Mouse (Mus musculus) urinary bladder, postnatal 36 days (tissue): Measurements from ENCODE around the gene Ptpn7.
"Not testable (repeated sequence)": the region's sequence is repeated elsewhere in the genome, so short reads cannot be mapped to it uniquely, and the experiment has no call there.

Source experiments
- DNase-seq, 2 experiments: peaks; one replicate each; pipeline ENCODE4 v3.0.0; 2022; ENCODE audit warnings: low spot score in 2 of 2, mixed read lengths in 1 of 2

Ptpn7 gene

DNA sequence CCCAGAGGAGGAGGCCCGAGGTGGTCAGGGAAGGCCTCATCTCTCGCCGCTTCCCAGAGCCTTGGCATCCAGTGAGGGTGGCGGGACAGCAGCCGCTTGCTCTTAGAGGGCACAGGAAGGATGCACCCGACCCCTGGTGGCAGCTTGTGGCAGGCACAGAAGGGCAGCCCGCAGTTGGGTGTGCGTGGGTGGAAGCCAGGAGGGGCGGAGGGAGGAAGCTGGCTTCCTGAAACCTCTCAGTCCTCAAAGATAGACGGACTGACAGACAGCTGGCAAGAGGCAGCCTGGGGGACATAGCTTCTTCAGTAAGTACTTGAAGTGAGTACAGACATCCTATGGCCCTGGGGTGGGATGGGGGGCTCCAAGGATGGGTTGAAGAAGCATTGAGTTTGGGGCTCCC lies at the start of gene Ptpn7:
TSS of gene Ptpn7 (plus strand) at position 228 of the 400 bp plus-strand sequence.
- peak in 1 of 2 experiments; percentile 55 for DNase-seq

GRCm38 (mm10) chr1:135083465-135083864 lies 49.0 kb upstream of the Ptpn7 start:
- no peak for DNase-seq

DNA sequence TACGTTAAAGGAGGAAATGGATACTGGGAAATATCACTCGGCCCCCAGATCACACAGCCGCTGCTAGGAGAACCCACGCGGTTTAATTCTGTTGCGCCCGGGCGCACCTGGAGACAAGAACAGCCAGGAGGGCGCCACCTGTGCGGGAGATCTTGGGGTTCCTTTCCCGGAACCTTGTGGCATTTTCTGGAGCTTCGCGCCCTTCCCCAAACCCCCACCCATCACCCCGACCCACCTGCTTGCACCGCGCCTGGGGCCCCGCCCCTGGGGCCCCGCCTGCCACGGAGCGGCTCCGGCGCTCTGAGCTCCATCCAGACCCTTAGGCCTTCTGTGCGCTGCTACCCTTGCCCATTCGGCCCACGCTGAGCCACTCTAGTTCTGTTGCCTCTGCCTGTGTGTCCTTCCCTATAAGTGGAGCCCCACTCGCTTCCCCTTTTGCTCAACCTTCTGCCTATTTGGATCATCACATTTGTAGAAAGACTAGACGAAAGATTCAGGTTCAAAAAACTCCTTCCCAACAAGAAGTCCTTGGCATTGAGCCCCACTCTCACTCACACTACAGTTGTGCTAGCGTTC lies 47.1 kb upstream of the Ptpn7 start:
- DNase-seq: no peak

- DNase-seq: no peak
Measured at GRCm38 (mm10) chr1:135086015-135086414, 46.5 kb upstream of the Ptpn7 start.

DNA sequence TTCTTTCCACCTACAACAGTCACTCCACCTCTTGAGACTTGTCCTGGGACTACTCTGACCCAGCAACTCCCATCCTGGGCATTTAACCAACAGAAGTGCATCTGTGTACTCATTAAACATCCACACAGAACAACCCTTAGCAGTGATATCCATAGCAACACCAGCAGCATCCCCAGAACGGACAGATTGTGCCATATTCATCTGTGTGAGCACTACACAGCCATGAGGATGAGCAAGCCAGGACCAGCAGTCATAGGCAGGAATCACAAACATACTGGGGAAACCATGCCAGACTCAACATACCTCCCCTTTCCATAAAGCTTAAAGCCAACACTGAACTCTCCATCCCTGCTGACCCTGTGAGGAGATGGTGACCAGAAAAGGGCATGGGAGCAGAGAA lies 45.1 kb upstream of the Ptpn7 start:
- DNase-seq: no peak

- no peak for DNase-seq
Measured at GRCm38 (mm10) chr1:135089626-135090025, 42.9 kb upstream of the Ptpn7 start.

DNA sequence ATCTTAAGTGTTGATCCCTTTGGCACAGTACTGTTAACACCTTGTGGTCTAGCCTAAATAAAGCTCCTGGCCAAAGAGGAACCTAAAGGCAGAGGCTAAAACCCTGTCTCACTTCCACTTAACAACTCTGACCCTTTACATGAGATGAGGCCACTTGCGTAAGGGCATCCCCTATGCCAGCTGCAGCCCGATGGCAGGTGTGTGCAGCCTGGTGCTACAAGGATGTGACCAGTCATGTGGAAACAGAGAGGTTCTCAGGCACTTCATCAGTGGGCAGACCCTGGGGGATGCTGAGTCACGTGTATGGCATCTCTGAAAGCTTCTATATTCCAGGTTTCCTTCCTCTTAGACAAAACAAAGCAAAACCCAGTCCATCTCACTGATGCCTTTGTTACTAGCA lies 41.6 kb upstream of the Ptpn7 start:
- DNase-seq: no peak

GRCm38 (mm10) chr1:135094723-135095122 lies 37.8 kb upstream of the Ptpn7 start:
- DNase-seq: no peak

GRCm38 (mm10) chr1:135095189-135095588 lies 37.3 kb upstream of the Ptpn7 start:
- DNase-seq: no peak

GRCm38 (mm10) chr1:135096312-135096711 lies 36.2 kb upstream of the Ptpn7 start:
- DNase-seq: no peak

DNA sequence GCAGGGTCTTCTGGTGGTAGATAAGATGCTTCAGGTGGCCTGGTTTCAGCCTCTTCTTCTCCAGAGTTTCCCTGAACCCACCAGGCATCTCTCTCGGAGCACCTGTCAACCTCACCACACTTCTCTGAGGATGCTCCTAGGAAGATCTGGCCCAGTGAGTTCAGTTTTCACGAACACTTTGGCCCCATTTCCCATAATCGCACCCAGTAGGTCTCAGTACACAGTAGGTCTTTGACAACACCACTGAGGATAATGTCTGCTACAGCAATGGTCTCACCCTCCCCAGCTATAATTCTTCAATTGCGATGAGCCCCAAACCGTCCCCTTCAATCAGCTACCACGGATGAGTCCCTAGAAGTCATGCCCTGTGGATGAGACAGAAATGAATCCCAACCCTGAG lies 35.1 kb upstream of the Ptpn7 start:
- no peak for DNase-seq

DNA sequence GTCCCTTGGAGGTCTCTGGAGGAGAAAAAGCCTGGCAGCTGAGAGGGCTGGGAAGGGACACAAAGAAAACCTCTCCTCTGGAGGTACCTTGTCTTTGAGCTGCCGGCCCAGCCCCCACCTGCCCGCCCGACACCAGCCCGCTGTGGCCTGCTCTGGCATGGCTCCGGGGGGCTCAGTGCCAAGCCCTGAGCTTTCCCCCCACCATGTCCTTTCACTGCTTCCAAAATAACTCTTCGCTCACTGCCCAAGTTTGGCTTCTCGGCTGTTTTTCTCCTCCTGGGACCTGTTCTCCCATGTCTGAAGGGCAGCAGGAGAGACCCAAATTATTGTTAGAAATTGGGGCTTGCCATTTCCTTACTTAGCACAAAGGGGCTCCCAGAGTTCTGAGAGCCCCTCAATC lies 34.1 kb upstream of the Ptpn7 start:
- DNase-seq: no peak

- DNase-seq: no peak
Measured at GRCm38 (mm10) chr1:135100400-135100799, 32.1 kb upstream of the Ptpn7 start.

DNA sequence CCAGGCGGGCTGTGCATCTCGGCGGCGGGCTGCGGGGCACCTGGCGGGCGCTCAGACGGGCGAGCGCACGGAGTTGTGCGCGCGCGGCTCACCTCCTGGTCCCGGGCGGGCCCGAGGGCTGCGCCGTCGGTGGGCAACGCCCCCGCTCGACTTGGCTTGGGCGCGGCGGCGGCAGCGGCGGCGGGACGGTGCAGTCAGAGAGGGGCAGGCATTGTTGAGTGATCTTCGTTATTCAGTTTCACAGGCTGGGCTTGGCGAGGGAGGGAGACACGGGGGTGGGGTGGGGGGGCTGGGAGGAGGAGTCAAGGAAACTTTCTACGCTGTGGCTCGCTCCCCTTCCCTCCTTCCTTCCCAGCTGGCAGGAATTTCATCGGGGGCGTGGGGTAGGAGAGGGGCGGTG lies 27.4 kb upstream of the Ptpn7 start, which contains the start of gene Lgr6:
TSS of gene Lgr6 (minus strand) at position 153 of the 400 bp plus-strand sequence.
- no peak for DNase-seq

GRCm38 (mm10) chr1:135105951-135106350 lies 26.5 kb upstream of the Ptpn7 start:
- DNase-seq: peak; percentile 34 to 61

DNA sequence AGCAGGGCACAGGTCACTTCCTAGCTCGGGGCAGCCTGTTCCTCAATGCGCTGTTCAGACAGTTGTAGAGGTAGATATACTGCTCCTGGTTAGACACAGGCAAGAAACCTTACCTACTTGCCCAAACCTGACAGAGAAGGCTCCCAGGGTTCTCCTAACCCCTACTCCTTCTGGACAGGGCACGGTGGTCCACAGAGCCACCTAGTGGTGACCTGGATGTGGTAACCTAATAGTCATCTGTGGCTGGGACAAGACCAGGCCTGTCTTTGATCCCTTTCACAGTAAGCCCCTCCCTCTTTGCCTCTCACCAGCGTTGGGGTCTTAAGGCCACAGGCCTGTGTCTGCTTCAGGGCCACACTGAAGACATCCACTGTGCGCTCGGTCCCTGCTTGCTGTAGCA lies 23.9 kb upstream of the Ptpn7 start:
- no peak for DNase-seq

DNA sequence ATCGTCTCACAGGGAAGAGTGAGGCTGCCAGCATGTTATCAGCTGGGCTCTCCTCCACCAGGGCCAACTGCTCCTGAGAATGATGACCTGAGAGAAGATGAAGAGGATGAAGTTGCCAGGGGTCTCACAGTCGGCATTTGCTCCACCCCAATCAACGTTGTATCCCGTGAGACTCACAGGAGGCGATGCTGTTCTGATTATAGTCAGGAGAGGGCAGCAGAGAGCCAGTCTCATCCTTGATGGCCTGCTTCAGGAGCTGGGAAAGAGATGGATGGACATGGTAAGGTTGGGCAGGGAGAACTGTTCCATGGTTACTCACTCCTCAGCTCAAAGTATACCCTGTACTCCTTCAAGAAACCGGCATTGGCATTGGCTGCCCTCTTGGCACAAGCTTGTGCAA lies 22.4 kb upstream of the Ptpn7 start:
- peak; percentile 20 to 63 for DNase-seq

GRCm38 (mm10) chr1:135111271-135111670 lies 21.2 kb upstream of the Ptpn7 start:
- not testable (repeated sequence) for DNase-seq

DNA sequence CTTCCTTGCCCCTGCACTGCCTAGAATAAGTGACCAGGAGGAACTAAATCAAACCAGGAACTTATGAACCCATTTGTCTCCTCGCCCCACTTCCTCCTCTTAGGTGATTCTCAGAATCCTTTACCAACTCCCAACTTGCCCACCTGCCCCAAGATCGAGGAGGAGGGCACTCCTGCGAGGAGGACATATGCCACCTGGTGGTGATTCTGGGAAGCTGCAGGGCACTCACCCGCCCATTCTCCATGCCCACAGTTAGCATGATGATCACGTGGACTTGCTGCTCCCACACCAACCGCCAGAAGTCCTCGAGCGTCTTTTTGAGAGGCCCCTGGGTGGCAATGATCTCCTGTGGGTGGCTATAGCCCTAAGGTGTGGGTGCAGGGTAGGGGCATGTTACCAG lies 19.8 kb upstream of the Ptpn7 start:
- DNase-seq: no peak

DNA sequence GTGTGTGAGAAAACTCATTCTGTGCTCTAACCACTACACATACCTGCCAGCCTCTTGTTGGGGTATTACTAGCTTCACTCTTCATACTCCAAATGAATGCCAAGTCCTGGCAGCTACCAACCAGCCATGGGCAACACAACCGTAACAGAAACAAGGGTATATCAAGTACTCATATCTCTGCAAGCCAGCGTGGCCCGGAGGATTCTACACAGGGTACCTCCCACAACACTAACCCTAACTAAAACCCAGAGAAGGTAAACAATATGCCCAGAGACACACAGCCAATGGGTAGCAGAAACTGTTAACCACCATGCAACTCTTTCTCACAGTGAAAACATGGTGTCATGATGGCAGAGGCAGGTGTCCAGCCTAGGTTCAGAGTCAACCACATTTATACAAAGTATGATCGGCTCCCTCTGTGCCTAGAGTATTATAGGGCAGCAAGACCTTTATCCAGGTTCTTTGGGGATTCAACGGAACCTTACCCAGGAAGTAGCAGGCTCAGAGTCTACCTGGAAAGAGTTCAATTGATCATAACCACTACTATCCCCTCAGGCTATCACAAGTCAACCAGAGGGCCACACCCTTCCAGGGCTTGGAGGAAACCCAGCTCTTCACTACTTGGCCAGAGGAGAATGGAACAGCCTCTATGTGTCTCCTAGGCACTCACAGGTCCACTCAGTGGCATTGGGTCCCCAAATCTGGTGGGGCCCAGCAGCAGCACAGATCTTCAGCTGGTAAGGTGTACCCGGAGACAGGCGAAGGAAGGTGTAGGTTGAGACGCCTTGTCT lies 7.7 kb upstream of the Ptpn7 start:
- DNase-seq: no peak

DNA sequence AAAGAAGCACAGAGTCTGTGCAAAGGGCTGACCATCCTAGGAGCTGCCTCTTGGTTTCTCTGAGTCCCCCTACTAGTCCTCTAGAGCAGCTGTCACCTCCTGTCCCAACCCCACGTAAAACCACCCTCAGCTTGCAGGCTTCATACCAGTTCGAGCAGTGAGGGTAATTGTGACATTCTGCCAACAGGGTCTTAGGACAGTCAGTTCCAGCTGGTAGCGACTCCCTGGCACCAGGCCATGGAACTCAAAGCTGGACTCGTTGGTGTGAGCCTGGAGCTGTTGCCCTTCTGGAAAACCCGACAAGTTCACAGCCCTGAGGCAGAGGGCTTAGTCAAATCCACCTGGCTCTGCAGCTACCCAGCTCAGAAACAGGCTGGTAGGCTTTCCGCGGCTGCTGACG lies 6.5 kb upstream of the Ptpn7 start:
- DNase-seq: no peak

DNA sequence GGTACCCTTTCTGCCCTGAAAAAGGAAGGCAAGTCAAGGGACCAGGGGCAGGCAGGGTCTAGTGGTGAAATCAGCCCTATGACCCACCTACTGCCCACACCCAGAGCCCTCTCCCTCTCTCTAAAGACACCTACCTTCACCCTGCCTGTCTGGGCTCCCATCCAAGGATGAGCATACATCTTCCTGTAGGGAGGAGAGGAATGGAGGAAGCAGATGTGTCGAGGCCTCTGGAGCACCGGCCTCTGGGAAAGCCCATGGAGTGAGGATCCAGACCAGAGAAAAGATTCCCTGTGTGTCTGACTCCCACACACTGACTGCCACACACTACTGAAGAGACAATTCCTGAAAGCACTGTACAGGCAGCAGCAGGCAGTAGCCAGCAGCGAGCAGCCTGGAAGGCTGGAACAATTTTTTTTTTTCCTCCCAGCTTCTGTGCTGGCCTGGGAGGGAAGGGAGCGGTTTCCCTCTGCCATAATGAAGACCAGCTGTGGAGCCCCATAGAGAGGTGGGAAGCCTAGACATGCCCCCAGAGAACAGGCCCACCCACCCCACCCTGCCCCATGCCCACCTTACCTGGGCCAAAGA lies 6.0 kb upstream of the Ptpn7 start:
- no peak for DNase-seq

- no peak for DNase-seq
Measured at GRCm38 (mm10) chr1:135128011-135128441, 4.5 kb upstream of the Ptpn7 start.
